Mouse (Mus musculus): ENCODE results near the gene Csrp1. TPM values are rescaled to one million over a fixed set of nuclear protein-coding genes. Genes with fewer than 3 reads are reported as not detected.
A peak's percentile ranks its signal among the peaks of the same experiment; 100 is the strongest.

The Csrp1 gene
- total and polyA plus RNA-seq, 2 experiments from 2014 or later: 33.0 to 95.2 TPM

DNA sequence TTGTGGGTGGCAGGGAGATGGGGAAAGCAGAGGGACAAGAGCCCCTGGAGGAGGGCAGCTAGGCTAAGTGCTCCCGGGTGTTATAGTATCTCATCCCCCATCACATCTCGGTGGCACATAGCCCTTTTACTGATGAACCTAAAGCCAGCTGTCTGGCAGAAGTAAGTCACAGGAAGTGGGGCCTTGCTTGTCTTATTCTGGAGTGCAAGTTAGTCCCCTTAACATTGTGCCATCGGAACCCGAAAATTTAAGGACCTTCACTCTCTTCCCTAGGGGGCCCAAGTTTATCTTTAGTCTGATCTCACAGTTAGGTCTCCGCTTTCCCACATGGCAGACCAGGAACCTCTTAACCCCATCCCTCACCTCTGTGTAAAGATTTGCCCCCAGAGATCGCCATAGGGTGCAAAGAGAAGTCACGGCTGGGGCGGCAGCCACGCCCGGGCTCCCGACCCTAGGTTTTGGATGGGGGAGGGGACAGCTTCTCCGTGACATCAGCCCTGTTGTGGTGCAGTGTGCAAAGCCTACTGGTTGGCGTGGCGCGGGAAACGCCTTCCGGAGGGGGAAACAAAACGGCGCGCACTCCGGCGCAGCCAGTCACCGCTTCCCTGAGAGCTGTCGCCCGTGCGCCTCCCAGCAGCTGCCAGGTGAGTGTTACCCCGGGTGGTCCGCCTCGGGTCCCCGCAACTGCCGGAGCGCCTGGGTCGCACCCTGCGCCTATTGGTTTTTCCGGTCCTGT, 8.9 kb downstream of the Csrp1 start:
- 2% methylated on average over 35 of the region's 35 CpGs for WGBS
- ATAC-seq: peak; percentile 93
- no peak for TF ChIP-seq CTCF (IDR thresholded peaks at IDR 0.05; ENCODE audit: low read depth)
- H3K27me3 ChIP-seq (ENCODE audit: insufficient read depth, low read length): no peaks in the 10 kb centered on the region
- peak overlapping the region; percentile 73 for H3K4me2 ChIP-seq (ENCODE audit: low read depth, low read length)
- H3K4me3 ChIP-seq (ENCODE audit: low read length): peak overlapping the region; percentile 55
- no peaks in the 10 kb centered on the region for H3K36me3 ChIP-seq (ENCODE audit: insufficient read depth, low read length)
- peak; percentile 91 for DNase-seq (ENCODE audit: low spot score)
- peak overlapping the region; percentile 49 for H3K9ac ChIP-seq (replicated peaks; ENCODE audit: low read length)
- no peaks in the 10 kb centered on the region for H3K9me3 ChIP-seq (ENCODE audit: low read length)
- H3K4me1 ChIP-seq (ENCODE audit: insufficient read depth, low read length): peaks cover 3% of the 10 kb centered on the region
- H3K27ac ChIP-seq: peak overlapping the region; percentile 69; the same call in 1 of the 2 replicates

DNA sequence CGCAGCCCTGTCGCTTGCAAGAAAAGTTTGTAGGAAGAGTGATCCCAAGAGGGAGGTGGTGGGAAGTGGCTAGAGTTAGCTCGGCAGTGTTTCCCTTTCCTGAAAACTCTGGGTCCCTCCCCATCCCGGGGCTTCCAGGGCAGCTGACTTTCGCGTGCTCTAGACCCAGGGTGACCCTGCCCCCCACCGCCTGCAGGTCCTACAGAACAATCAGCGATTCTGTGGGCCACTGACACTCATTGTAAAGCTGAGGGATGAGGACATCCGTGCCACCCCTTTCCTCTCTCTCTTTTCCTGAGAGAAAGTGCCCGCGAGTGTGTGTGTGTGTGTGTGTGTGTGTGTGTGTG, 9.5 kb downstream of the Csrp1 start:
- Histone ChIP-seq H3K9ac (replicated peaks; ENCODE audit: low read length) (peak overlapping the region; percentile 49), H3K4me3 (ENCODE audit: low read length) (peak overlapping the region; percentile 55), H3K27me3 (ENCODE audit: insufficient read depth, low read length) (no peaks in the 10 kb centered on the region), H3K36me3 (ENCODE audit: insufficient read depth, low read length) (no peaks in the 10 kb centered on the region), H3K27ac (peak overlapping the region; percentile 69; the same call in 1 of the 2 replicates), H3K4me1 (ENCODE audit: insufficient read depth, low read length) (peaks cover 8% of the 10 kb centered on the region), H3K4me2 (ENCODE audit: low read depth, low read length) (peak overlapping the region; percentile 73), H3K9me3 (ENCODE audit: low read length) (no peaks in the 10 kb centered on the region)
- peak; percentile 55 for ATAC-seq
- no peak for TF ChIP-seq CTCF (IDR thresholded peaks at IDR 0.05; ENCODE audit: low read depth)
- DNase-seq (ENCODE audit: low spot score): no peak
- 3% methylated on average over 11 of the region's 11 CpGs for WGBS

DNA sequence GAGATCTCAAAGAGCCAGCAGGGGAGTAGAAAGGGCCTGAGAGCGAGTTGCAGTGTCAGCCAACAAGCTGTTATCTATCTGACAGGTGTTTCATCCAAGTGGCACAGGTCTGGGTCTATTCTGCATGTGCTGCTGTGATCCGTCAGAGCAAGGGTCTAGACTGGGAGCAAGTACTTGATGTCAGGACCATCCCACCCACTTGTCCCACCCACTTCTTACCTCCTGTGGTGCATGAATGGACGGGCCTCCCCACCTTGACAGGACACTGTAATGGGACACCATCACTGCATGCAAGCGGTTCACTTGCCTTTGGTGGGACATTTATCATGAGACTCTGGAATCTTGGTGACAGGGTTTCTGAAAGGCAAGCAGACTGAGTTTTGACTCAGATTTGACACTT, 10.0 kb downstream of the Csrp1 start:
- 29% methylated on average over 4 of the region's 4 CpGs for WGBS
- H3K9ac ChIP-seq (replicated peaks; ENCODE audit: low read length): peak overlapping the region; percentile 49; the same call in 1 of the 2 replicates
- H3K27ac ChIP-seq: no peak overlapping the region
- no peaks in the 10 kb centered on the region for H3K27me3 ChIP-seq (ENCODE audit: insufficient read depth, low read length)
- peaks cover 11% of the 10 kb centered on the region for H3K4me1 ChIP-seq (ENCODE audit: insufficient read depth, low read length)
- H3K4me3 ChIP-seq (ENCODE audit: low read length): peak overlapping the region; percentile 55; the same call in 1 of the 2 replicates
- no peaks in the 10 kb centered on the region for H3K36me3 ChIP-seq (ENCODE audit: insufficient read depth, low read length)
- ATAC-seq (no peak), DNase-seq (ENCODE audit: low spot score) (no peak)
- no peaks in the 10 kb centered on the region for H3K9me3 ChIP-seq (ENCODE audit: low read length)
- TF ChIP-seq CTCF (IDR thresholded peaks at IDR 0.05; ENCODE audit: low read depth): no peak
- peak overlapping the region; percentile 73 for H3K4me2 ChIP-seq (ENCODE audit: low read depth, low read length)

DNA sequence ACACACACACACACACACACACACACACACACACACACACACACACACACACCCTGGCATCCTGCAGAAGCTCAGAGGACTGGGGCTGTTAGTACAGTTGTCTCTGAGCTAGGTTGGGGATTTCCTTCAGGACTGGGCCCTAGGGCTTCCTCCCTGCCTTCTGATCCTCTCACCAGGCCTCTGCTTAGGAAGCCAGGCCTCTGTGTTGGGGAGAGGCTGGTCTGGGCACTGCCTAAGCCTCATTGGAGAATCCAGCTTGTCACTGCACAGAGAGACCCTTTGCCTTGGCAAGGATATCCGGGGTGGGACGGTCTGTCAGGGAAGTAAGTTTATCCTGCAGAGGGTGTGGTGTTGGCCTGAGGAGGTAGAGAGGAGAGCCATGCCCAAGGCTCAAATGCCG, 10.4 kb downstream of the Csrp1 start:
- Histone ChIP-seq H3K27me3 (ENCODE audit: insufficient read depth, low read length) (no peaks in the 10 kb centered on the region), H3K4me1 (ENCODE audit: insufficient read depth, low read length) (peaks cover 16% of the 10 kb centered on the region), H3K4me3 (ENCODE audit: low read length) (no peak overlapping the region), H3K27ac (no peak overlapping the region), H3K4me2 (ENCODE audit: low read depth, low read length) (peak overlapping the region; percentile 73), H3K36me3 (ENCODE audit: insufficient read depth, low read length) (no peaks in the 10 kb centered on the region), H3K9ac (replicated peaks; ENCODE audit: low read length) (no peak overlapping the region), H3K9me3 (ENCODE audit: low read length) (no peaks in the 10 kb centered on the region)
- DNase-seq (ENCODE audit: low spot score): no peak
- ATAC-seq: no peak
- 55% methylated on average over 3 of the region's 3 CpGs for WGBS
- TF ChIP-seq CTCF (IDR thresholded peaks at IDR 0.05; ENCODE audit: low read depth): no peak

DNA sequence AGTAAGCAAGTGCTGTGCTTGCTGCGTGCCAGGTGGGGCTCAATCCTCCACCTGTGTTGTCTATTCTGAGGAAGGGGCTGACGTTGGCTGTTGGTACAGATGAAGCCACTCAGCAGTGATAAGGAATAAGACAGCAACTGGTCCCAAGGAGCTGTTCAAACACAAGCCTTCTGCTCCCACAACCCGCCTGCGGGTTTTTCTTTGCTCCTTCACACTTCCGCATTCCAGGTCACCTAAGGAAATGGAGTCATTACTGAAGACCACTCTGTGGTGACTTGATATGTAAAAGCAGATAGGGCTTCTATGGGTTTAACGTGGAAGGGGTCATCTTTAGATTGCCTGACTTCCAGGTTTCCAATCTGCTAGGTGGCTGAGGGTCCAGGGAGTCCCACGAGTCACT, 11.5 kb downstream of the Csrp1 start:
- Histone ChIP-seq H3K4me3 (ENCODE audit: low read length) (no peak overlapping the region), H3K4me1 (ENCODE audit: insufficient read depth, low read length) (peaks cover 16% of the 10 kb centered on the region), H3K9ac (replicated peaks; ENCODE audit: low read length) (no peak overlapping the region; the same call in 1 of the 2 replicates), H3K4me2 (ENCODE audit: low read depth, low read length) (peak overlapping the region; percentile 11; the same call in 1 of the 2 replicates), H3K27ac (peak overlapping the region; percentile 26; the same call in 1 of the 2 replicates), H3K9me3 (ENCODE audit: low read length) (no peaks in the 10 kb centered on the region), H3K27me3 (ENCODE audit: insufficient read depth, low read length) (no peaks in the 10 kb centered on the region), H3K36me3 (ENCODE audit: insufficient read depth, low read length) (no peaks in the 10 kb centered on the region)
- DNase-seq (ENCODE audit: low spot score): no peak
- no peak for TF ChIP-seq CTCF (IDR thresholded peaks at IDR 0.05; ENCODE audit: low read depth)
- WGBS: 69% methylated on average over 7 of the region's 7 CpGs
- ATAC-seq: no peak

DNA sequence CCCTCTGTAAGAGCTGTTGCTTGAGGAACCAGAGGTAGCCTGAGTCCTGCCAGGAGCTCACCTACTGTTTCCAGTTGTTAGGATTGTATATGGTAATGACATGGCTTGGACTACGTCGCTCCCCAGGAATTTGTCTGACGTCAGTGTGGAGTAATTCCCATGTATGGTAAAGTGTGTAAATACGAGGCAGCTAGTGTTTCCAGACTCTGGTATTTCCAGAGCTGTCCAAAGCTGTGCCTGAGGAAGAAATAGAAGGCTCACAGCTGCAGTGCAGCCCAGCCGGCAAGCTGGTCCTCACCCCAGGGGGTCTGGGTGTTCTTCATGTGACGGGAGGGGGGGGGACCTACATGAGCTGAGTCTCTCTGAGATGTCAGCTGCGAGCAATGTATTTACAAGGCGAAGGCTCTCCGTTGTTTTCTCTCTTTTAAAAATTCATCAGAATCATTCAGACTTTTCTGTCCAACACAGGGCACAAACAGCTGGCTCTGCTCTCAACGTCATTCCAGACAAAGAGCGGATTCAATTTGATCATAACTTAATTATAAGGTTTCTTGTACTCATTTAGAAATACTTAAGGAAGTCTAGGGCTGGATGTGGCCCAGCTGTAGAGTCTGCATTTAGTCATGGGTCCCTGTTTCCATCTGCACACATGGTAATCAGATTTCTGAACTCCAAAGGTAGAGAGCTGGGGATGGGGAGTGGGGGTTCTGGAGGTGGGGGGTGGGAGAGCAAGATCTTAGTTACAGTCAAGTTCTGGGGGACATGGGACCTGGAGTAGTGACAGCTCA, 12.2 kb downstream of the Csrp1 start:
- Histone ChIP-seq H3K4me3 (ENCODE audit: low read length) (no peak overlapping the region), H3K27ac (peak overlapping the region; percentile 26; the same call in 1 of the 2 replicates), H3K36me3 (ENCODE audit: insufficient read depth, low read length) (no peaks in the 10 kb centered on the region), H3K4me1 (ENCODE audit: insufficient read depth, low read length) (peaks cover 16% of the 10 kb centered on the region), H3K27me3 (ENCODE audit: insufficient read depth, low read length) (no peaks in the 10 kb centered on the region), H3K9ac (replicated peaks; ENCODE audit: low read length) (no peak overlapping the region), H3K9me3 (ENCODE audit: low read length) (no peaks in the 10 kb centered on the region), H3K4me2 (ENCODE audit: low read depth, low read length) (peak overlapping the region; percentile 11; the same call in 1 of the 2 replicates)
- ATAC-seq: no peak
- 41% methylated on average over 11 of the region's 11 CpGs for WGBS
- DNase-seq (ENCODE audit: low spot score): peak; percentile 24
- no peak for TF ChIP-seq CTCF (IDR thresholded peaks at IDR 0.05; ENCODE audit: low read depth)

Data from hindbrain, postnatal 0 days (tissue).